Mouse (Mus musculus) ES-E14 (cell line): ENCODE measurements around the gene Kctd6.

Experiments used
- CHD2 ChIP-seq: IDR thresholded peaks from 2 replicates; pipeline ENCODE4 v1.6.1; 2014; ENCODE audit warnings: mild to moderate bottlenecking, low read depth, low read length, inconsistent platforms
- HCFC1 ChIP-seq: IDR thresholded peaks from 2 replicates; pipeline ENCODE4 v1.6.1; 2012; ENCODE audit warnings: low read length, inconsistent platforms, borderline replicate concordance; ENCODE audit not compliant: insufficient read depth
- ZNF384 ChIP-seq: IDR thresholded peaks from 2 replicates; pipeline ENCODE4 v1.6.1; 2012; ENCODE audit warnings: low read depth, low read length, inconsistent platforms

DNA sequence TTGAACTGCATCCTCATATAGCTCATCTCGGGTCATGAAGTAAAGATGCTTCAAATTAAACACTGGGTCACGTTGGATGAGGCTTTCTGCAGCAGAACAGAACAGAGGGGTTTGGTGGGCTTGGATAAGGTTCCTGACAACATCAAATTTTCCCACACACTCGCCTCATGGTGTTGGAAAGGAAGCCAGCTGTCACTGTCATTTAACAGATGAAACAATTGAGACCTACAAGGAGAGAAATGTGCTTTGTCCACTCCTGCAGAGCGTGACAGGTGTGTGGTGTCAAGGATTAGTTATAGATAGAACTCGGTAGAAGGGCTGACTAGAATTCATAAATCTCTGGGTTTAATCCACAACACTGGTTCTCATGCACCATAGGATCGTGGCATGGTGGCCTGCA, 42.1 kb downstream of the Kctd6 start:
- TF ChIP-seq ZNF384 (no peak), HCFC1 (no peak), CHD2 (no peak)
